Mouse (Mus musculus) yolk sac, embryonic 10.5 days (tissue): ENCODE results near the gene Fam196b.

ENCODE experiments used
- DNase-seq: peaks from one replicate; pipeline ENCODE4 v3.0.0-alpha.2; 2017; ENCODE audit warnings: low spot score

The Fam196b gene

DNA sequence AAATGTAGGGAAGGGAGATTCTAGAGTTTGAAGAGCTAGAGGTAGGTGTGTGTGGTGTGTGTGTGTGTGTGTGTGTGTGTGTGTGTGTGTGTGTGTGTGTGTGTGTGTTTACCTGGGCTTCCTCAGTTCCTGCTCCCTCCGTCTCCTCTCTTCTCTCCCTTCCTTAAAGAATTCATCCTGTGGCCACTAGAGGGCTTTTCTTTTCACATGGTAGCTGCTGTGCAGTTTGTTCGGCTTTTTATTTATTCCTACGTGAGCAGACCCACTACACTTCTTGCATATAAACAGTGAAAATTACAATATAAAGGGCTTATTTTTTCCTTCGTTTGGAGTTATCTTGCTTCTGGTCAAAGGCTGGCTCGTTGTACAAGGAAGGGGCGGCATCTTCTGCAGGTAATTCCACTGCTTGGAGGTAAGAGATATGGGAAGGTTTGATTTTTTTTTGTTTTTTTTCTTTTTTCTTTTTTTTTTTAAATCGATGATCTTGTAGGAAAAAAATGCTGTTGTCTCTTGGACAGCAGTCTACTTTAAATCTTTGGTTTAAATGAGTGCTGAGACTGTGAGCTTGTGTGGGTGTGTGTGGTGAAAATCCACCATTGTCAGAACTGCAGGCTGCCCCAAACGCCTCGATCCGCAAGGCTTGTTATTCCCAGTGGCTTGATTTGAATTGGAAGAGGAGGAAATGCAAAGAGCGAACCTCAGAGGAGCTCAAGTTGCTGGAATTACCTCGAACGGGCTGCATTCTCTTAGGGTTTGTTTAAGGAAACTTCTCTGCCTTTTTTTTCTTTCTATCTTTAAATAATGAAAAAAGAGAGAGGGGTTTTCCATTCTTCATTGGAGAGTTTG, at the start of gene Fam196b:
Gene Fam196b, plus strand, starts transcription at position 289 of the 846 bp plus-strand sequence.
- no peak for DNase-seq

DNA sequence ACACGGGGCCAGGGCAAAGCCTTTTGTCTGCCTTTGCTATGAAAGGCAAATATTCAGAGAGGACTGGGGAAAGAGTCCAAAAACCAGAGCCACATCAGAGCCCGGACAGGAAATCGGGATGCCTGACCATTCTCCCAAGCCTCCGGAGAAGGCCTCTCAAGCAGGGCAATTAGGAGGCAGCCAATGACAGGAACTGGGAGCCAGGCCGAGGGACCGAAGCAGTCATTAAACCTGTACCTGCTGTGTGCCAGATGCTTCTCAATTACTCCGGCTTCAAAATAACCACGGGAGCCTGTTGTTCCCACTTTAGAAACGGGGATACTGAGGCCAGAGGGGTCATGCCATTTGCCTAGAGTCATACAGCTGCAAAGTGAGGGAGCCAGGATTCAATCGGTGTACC, 42.6 kb upstream of the Fam196b start:
- no peak for DNase-seq

GRCm38 (mm10) chr11:34275941-34276340, 38.7 kb upstream of the Fam196b start:
- DNase-seq = no peak

DNA sequence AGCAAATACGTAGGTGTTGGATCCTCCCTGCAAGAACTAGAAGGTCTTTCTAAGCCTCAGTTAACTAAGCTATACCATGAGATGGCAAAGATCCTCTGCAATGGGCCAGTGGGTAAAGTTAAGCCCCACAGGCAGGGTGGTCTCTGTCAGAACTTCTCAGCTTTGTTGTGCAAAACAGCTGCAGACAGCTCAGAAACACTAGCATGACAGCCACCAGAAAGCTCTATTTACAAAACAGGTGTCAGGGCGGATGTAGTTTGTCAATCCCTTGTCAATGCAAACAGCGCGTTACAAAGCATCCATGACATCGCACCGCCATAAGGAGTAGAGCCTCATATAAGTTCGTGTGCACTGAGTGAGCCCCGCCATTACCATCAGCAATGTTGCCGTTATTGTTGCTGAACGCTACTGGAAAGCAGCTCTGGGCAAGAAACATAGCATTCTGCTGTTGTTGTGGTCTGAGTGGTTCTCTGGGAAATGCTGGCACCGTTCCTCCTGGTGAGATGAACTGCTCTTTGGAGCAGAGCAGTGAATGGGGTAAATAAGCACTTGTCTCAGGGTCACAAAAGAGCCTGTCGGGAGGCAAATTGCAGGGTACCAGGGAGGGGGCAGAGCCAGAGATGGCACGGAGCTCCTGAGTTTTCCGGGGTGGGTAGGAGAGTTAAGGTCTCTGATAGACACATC, 38.1 kb upstream of the Fam196b start:
- DNase-seq = no peak

DNA sequence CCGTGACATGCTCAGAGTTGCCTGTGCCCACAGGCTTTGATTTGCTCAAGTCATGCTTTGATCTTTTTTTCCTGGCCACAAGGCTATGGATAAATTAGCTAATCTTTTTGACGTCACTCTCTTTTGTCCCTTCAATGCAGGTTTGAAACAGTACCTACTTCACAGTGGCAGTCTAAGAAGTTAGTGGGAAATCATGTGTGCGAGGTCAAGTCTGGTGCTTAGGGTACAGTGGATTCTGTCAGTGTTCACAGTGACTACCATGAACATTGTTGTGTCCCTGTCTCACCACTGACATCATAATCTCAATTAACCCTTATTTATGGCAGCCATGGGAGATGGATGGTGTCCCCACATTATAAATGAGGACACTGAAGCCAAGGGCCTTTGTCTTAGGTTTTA, 37.6 kb upstream of the Fam196b start:
- DNase-seq = no peak

DNA sequence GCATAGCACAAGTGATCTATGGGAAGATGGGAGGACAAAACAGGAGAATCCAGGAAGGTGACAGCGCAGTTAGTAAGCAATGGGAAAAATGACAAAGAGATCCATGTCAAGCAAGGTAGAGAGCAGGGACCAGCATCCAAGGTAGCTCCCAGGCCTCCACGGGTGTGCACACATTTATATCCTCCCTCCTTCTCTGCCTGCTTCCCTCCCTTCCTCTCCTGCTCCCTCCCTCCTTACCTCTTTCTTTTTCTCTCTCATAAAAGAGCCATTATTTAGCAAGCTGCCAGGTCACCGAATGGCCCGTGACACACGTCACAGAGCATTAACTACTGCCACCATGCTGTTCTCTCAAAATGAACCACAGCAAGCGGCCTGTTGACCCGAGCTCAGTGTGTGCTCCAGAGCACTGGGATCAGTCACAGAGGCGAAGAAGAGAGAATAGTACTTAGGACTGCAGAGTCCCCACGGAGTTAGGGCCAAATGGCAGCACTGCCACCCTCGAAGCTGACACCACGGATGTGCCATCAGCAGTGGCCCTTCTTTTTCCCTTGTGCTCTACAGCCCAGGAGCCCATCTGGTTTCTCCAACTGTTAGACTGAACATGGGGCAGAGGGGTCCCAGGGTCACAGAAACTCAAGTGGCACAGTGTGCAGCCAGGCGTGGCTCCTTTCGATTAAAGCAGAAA, 30.4 kb upstream of the Fam196b start:
- no peak for DNase-seq

- no peak for DNase-seq
These were observed 24.4 kb upstream of the Fam196b start for GRCm38 (mm10) chr11:34290265-34290664.

DNA sequence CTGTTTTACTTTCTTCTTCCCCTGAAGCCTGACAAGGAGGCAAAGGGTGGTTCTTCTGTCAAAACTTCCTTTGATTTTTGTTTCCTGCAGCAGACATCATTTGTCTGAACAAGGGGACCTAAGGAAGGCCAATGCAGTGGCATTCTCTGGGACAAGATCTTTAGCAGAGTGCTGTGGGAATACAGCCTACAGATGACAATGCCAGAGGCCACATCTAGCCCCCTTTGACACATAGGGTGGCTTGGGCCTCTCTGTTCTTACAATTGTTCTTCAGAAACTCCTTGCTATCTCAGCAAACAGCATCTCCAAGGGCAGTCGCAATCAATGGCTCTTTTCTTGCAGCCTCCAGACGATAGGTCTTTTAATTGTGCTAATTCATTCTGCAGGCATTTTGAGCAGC, 23.9 kb upstream of the Fam196b start:
- DNase-seq = no peak

GRCm38 (mm10) chr11:34291304-34291703, 23.3 kb upstream of the Fam196b start:
- no peak for DNase-seq

- DNase-seq = no peak
These were observed 16.8 kb upstream of the Fam196b start for GRCm38 (mm10) chr11:34297698-34298378.

DNA sequence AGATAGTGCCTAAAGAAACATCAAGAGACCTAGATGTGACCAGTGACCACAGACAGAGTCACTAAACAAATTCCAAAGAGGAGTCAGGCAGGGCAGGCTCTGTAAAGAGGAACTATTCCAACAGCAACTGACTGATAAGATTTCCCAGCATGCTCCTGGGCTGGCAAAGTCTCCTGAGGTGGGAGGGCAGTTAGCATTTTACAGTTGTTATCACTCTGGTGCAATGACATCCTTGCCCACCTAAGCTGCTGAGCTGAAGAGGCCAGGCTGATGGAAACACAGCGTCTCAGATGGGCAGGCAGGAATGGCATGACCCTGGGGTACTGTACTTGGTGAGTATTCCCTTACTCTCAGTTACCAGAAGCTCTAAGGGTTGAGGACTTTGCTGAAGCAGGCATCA, 15.1 kb upstream of the Fam196b start:
- no peak for DNase-seq

DNA sequence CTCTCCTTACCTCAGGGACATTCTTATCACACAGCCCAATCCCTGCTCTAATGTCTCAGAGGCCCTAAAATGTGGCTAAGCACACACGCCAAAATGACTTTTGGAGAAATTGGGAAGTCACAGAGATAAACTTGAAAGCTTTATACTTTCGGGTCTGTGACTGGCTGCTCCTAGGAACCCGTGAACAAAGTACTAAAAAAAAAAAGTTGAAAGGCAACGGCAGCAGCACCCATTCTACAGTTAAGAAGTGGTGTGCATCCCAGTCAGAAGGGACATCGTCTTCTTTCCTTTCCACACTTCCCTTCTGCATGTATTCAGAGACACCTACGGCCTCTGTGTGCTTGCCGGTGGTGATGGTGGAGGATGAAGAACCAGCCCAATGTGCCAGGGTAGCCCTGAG, 14.6 kb upstream of the Fam196b start:
- no peak for DNase-seq

DNA sequence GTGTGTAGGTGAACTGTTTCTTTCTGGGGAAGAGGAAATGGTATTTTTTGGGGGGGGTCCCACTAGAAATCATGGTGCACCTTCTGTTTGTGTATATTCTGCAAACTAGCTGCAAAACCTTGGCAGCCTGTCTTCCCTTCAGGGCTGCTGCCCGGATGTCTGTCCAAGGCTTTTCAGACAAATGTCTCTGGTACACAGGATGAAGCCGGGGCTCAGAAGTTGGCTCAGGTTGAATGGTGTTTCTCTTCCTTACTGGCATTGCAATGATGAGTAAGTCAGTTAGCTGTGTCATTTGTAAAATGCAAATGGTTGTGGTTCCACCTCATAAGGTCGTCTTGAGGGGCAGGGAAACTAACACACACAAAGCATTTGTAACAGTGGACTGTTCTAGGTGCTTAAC, 8.4 kb upstream of the Fam196b start:
- no peak for DNase-seq

DNA sequence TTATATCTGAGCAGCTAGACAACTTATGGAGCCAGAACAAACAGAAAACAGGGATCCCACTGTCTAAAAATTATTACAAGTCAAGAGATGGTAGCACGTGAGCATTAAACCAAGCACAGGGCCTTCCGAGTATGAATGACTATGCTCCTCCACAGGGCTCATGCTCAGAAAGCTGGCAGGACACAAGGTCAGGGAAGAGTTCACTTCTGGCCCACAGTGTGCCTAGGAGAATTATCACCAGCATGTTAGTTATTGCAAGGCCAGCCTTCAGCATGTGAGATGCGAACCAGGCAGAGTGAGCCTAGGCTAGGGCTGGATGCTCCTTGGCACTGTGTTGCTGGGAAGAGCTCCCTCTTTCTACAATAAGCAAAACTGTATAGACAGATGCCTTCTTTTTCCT, 5.9 kb upstream of the Fam196b start:
- DNase-seq = no peak

DNA sequence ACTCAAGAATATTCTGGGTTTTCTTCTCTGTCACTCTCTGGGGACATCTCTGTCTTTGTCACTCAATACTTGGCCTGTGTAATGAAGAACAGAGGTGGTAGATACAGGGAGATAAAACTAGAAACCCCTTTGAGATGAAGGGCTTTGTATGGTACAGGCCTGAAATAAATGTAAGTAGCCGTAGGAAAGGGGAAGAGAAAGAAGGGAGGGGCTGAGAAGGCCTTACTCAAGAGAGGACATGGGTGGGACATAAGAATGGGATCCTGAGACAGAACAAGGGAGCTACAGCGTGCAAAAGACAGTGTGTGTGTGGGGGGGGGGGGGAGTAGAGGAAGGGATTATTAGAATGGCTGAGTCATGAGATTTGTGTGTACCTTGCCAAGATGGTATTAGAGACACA, 5.3 kb upstream of the Fam196b start:
- DNase-seq = no peak

DNA sequence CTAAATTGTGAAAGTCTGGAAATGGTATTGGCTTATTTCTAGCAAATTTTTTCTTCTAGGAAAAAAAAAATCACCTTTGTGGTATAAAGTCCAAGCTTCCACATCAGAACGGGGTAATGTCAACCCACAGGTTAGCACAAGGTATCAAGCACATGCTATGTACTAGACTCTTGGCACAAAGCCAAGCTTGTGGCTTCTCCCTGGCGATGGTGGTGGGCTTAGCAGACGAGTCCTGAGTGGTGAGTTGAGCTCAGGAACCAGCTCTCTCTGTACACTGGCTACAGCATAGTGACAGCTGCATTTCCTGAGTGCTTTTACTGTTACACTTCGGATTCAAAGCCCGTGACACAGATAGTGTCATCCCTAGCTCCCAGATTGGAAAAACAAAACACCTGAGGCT, 2.9 kb upstream of the Fam196b start:
- no peak for DNase-seq

- DNase-seq = no peak
These were observed 2.4 kb upstream of the Fam196b start for GRCm38 (mm10) chr11:34312208-34312607.

DNA sequence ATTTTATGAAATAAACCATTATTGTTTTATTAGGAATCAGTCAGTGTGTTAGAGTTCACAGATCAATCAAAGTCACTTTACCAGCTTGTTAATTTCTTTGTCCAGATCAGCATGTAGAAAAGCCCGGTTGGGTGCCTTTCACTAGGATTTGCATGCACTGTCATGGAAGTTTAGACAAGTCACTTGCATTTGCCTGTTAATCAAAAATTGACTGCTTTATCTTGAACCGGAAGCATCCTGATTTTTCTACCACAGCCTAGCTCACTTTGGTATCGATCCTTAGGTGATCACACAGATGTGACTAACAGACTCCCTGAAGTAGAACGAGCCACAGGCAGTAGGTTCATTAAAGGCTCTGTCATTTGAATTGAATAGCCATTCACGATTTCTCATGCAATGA, 761 bp downstream of the Fam196b start:
- no peak for DNase-seq

DNA sequence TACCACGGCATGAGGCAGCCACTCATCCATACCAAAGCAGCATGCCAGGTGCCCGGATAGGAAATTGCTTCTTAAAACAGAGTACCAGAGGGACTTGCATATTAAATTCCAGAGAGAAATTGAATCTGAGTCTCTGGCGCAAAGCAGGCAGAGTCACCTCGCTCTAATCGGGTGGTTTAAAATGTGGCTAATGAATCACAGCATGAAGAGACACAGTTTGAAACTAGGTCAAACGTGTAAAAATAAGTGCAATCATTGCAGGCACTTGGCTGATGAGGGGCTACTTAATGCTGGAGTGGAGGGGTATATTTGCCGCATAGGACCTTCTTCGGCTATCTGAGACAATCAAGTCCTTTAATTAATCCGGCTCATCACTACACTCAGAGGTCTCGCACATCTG, 1.6 kb downstream of the Fam196b start:
- DNase-seq = no peak

- no peak for DNase-seq
These were observed 2.4 kb downstream of the Fam196b start for GRCm38 (mm10) chr11:34317001-34317400.

- DNase-seq = no peak
These were observed 4.7 kb downstream of the Fam196b start for GRCm38 (mm10) chr11:34319282-34319681.

GRCm38 (mm10) chr11:34323664-34324063, 9.0 kb downstream of the Fam196b start:
- DNase-seq = no peak
